Mouse (Mus musculus) liver, postnatal 0 days (tissue): ENCODE results near the gene Fgf14. TPM values are rescaled to one million over a fixed set of nuclear protein-coding genes. Genes with fewer than 3 reads are reported as not detected.

Experiments used
- ATAC-seq: fragments of 200-750 bp; cut with Nextera tagmentation; 2 replicates; pipeline ENCODE4 v1.8.0; 2017; ENCODE audit warnings: mild to moderate bottlenecking, moderate library complexity
- DNase-seq: peaks from one replicate; pipeline ENCODE4 v3.0.0-alpha.2; 2016
- H3K27ac ChIP-seq: fragments of 300-500 bp; sonication (generic); 2 replicates; pipeline ENCODE4 v1.5.1; 2014; ENCODE audit warnings: antibody characterized with exemption, moderate library complexity, mild to moderate bottlenecking, low read depth
- H3K27me3 ChIP-seq: fragments of 300-500 bp; sonication (generic); 2 replicates; pipeline ENCODE4 v1.6.1; 2014; ENCODE audit warnings: low read length, control low read depth, mixed read lengths; ENCODE audit not compliant: insufficient read depth
- H3K36me3 ChIP-seq: fragments of 300-500 bp; sonication (generic); replicated peaks from 2 replicates; pipeline ENCODE4 v1.6.1; 2014; ENCODE audit warnings: mild to moderate bottlenecking, control low read depth, low read length, moderate library complexity, mixed read lengths; ENCODE audit not compliant: insufficient read depth
- H3K4me1 ChIP-seq: fragments of 300-500 bp; sonication (generic); 2 replicates; pipeline ENCODE4 v1.6.1; 2014; ENCODE audit warnings: antibody characterized with exemption, mild to moderate bottlenecking, control low read depth; ENCODE audit not compliant: insufficient read depth
- H3K4me2 ChIP-seq: fragments of 300-500 bp; sonication (generic); 2 replicates; pipeline ENCODE4 v1.6.1; 2014; ENCODE audit warnings: low read depth, mild to moderate bottlenecking, low read length, moderate library complexity, mixed read lengths
- H3K4me3 ChIP-seq: fragments of 300-500 bp; sonication (generic); 2 replicates; pipeline ENCODE4 v1.5.1; 2014; ENCODE audit warnings: low read depth, low read length
- H3K9ac ChIP-seq: fragments of 300-500 bp; sonication (generic); replicated peaks from 2 replicates; pipeline ENCODE4 v1.6.1; 2014; ENCODE audit warnings: mild to moderate bottlenecking, moderate library complexity
- H3K9me3 ChIP-seq: fragments of 300-500 bp; sonication (generic); 2 replicates; pipeline ENCODE4 v1.6.1; 2016; ENCODE audit warnings: mild to moderate bottlenecking, control low read depth, low read length, mixed read lengths
- CTCF ChIP-seq: sonication (generic); IDR thresholded peaks from 2 replicates; pipeline ENCODE4 v1.5.1; 2016; ENCODE audit warnings: antibody characterized with exemption, low read depth
- EP300 ChIP-seq: IDR thresholded peaks from 2 replicates; pipeline ENCODE4 v1.6.1; 2016; ENCODE audit warnings: antibody characterized with exemption, low read depth, mild to moderate bottlenecking
- WGBS: fragments of 180-500 bp; shearing (Covaris S2); extraction: QIAGEN DNeasy Blood & Tissue Kit; methylation state at CpG from one replicate; pipeline ENCODE4 v1.1.7; 2014; ENCODE audit not compliant: insufficient replicate concordance; 5-methylcytosine and 5-hydroxymethylcytosine counted together
- polyA plus RNA-seq: library from polyadenylated mRNA; unstranded; fragments of >200 nt; fragmentation: Nextera tagmentation; extraction: Ambion mirVana; gene quantifications from 2 replicates; pipeline ENCODE4 v1.2.1, GENCODE M21; 2015

The Fgf14 gene
- polyA plus RNA-seq, 1 experiment from 2014 or later: not detected

DNA sequence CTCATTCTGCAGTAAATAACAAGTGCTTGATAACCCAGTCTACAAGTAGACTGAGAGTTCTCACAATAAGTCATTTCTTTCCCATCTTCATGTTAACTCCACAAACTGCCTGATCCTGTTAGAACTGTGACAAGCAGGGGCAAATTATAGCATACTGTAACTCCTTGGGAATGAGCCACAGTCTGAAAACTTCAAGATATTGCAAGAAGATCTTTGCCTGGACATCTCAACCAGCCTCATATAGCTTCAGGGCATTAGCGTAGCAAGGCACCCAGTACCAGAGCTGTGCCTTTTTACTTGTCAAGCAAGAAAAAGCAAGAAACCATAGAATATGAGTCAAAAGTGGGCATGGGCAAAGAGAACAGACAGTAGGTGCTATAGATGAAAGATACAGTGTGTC is 188.0 kb downstream of the Fgf14 start:
- H3K27ac ChIP-seq: no peak overlapping the region
- TF ChIP-seq CTCF (no peak), EP300 (no peak)
- H3K4me1 ChIP-seq: no peaks in the 10 kb centered on the region
- H3K9ac ChIP-seq: no peak overlapping the region
- DNase-seq (no peak), ATAC-seq (no peak)
- H3K36me3 ChIP-seq: no peaks in the 10 kb centered on the region
- no peaks in the 10 kb centered on the region for H3K27me3 ChIP-seq
- WGBS: 87% methylated on average over 1 of the region's 1 CpGs
- H3K4me2 ChIP-seq: no peak overlapping the region
- H3K9me3 ChIP-seq: no peaks in the 10 kb centered on the region
- no peak overlapping the region for H3K4me3 ChIP-seq

DNA sequence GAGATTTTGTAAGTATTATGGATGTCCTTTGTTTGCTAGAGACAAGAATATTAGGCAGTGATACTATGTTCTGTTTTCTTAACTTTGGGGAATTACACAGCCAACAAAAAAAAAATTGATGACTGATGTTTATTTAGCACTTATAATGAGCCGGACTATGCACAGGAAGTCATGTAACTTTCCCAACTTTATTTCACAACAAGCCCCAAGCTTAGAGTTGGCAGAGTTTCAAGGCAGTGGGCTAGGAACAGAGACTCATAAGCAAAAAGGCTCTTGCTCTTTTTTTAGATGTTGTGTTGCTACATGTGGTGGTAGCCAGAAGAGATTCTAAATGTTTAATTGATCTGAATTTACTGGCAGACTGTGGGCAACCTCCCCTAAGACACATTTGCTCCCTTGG is 191.7 kb downstream of the Fgf14 start:
- no peaks in the 10 kb centered on the region for H3K4me1 ChIP-seq
- no peaks in the 10 kb centered on the region for H3K9me3 ChIP-seq
- ATAC-seq: peak; percentile 87
- H3K4me2 ChIP-seq: no peak overlapping the region
- peak; percentile 20 for DNase-seq
- no peak overlapping the region for H3K27ac ChIP-seq
- H3K4me3 ChIP-seq: no peak overlapping the region
- 45% methylated on average over 1 of the region's 1 CpGs for WGBS
- no peaks in the 10 kb centered on the region for H3K36me3 ChIP-seq
- TF ChIP-seq CTCF (no peak), EP300 (no peak)
- H3K9ac ChIP-seq: no peak overlapping the region
- no peaks in the 10 kb centered on the region for H3K27me3 ChIP-seq

DNA sequence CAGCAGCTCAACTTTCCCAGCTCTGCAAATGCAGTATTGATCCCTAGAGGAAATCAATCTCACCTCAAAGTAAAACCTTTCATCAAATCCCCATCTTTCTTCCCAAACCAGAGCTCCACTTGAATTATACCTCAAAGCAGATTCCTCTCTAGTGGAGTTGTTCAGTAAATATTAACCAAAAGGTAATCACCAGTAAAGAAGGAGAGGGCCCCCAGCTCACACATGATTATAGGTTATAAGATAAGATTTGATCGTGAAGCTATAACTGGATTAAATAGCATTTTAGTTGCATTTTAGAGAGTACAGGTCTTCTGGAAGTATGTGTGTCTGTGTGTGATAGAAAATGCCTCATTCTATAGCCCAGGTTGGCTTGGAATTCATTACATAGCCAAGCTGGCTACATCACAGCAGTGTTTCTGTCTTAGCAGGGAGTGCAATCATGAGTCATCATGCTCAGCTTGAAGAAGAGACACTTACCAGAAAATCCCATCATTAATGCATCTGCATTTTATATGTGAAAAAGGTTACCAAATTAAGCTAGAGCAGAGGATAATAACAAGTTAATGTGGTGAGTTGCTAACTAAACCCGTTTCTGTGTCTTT is 202.8 kb downstream of the Fgf14 start:
- ATAC-seq: no peak
- 53% methylated on average over 2 of the region's 2 CpGs for WGBS

DNA sequence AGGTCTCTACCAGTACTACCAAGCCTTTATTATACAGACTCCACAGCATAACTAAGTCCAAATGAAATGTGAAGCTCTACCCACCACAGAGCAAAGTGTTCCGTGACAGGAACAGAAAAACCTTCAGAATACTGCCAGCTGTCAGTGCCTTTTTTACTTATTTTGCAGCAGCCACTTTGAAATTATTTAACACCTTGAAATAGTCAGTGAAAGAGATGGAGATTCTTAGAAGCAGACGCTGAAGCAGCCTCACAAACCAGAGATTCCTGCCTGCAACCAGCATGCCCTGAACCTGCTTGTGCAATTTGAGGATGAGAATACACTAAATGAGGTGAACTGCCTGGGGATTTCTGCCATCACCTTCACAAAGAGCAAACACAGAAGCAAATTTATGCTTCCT is 206.0 kb downstream of the Fgf14 start:
- no peaks in the 10 kb centered on the region for H3K9me3 ChIP-seq
- no peak overlapping the region for H3K27ac ChIP-seq
- no peak overlapping the region for H3K4me3 ChIP-seq
- WGBS: 52% methylated on average over 2 of the region's 2 CpGs
- ATAC-seq (no peak), DNase-seq (no peak)
- H3K4me1 ChIP-seq: no peaks in the 10 kb centered on the region
- H3K9ac ChIP-seq: no peak overlapping the region
- H3K36me3 ChIP-seq: no peaks in the 10 kb centered on the region
- no peak overlapping the region for H3K4me2 ChIP-seq
- no peaks in the 10 kb centered on the region for H3K27me3 ChIP-seq
- TF ChIP-seq EP300 (no peak), CTCF (no peak)

More for the DNA sequence above, 202.8 kb downstream of the Fgf14 start:
- TF ChIP-seq CTCF (no peak), EP300 (no peak)
- no peak for DNase-seq
- Histone ChIP-seq H3K4me2 (no peak overlapping the region), H3K4me1 (no peaks in the 10 kb centered on the region), H3K9me3 (no peaks in the 10 kb centered on the region), H3K27ac (no peak overlapping the region), H3K27me3 (no peaks in the 10 kb centered on the region), H3K36me3 (no peaks in the 10 kb centered on the region), H3K4me3 (no peak overlapping the region), H3K9ac (no peak overlapping the region)

DNA sequence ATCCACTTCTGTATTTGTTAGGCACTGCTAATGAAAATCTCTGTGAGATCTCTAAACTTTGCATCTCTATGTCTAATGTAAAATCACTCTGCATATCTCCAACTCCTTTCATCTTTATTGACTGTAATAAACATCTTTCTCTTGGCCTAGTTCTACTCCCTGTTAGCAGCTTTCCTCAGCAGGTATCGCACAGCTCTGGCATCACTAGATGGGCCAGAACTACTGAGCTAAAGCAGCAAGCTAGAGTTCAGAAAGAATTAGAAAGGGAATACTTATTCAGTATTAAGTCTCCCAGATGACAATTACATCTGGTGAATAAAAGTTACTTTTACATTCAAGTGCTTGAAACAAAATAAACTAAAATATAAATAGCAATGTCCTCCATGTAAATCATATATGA is 221.8 kb downstream of the Fgf14 start:
- TF ChIP-seq CTCF (no peak), EP300 (no peak)
- WGBS: 87% methylated on average over 1 of the region's 1 CpGs

DNA sequence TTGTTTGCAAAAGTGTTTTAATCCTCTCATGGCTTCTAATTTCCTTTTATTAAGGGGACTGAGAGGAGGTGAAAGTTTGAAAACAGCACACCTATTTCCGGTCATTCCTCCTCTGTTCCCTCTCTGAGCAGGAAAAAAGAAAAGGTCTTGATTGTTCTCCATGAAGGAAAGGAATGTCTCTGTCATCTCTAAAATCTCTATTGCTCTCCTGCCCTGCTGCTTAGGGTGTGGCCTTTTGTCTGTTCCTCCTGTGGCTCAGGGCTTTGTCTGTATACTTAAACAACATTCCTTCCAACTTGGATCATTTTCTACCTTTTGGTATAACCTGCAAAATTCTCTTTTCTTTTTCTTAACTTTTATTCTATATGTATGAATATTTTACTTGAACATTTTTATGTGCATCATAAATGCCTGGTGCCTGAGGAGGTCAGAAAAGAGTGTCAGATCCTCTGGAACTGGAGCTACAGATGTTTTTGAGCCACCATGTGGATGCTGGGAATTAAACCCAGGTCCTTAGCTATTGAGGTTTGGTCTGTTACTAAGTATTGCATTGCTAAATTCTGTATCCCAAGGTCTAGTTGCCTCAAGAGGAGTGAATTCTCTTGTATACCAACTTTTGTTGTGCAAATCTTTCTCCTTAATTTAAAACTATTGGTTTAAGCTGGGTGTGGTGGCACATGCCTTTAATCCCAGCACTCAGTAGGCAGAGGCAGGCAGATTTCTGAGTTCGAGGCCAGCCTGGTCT is 230.7 kb downstream of the Fgf14 start:
- Histone ChIP-seq H3K36me3 (no peaks in the 10 kb centered on the region), H3K4me2 (no peak overlapping the region), H3K4me1 (no peaks in the 10 kb centered on the region), H3K9me3 (no peaks in the 10 kb centered on the region), H3K27me3 (no peaks in the 10 kb centered on the region), H3K27ac (no peak overlapping the region), H3K4me3 (no peak overlapping the region), H3K9ac (no peak overlapping the region)
- ATAC-seq (no peak), DNase-seq (no peak)
- WGBS: 57% methylated on average over 2 of the region's 2 CpGs
- TF ChIP-seq CTCF (no peak), EP300 (no peak)

More for the DNA sequence above, 221.8 kb downstream of the Fgf14 start:
- no peak overlapping the region for H3K4me2 ChIP-seq
- H3K27me3 ChIP-seq: no peaks in the 10 kb centered on the region
- H3K9me3 ChIP-seq: no peaks in the 10 kb centered on the region
- no peaks in the 10 kb centered on the region for H3K4me1 ChIP-seq
- H3K36me3 ChIP-seq: no peaks in the 10 kb centered on the region
- no peak overlapping the region for H3K4me3 ChIP-seq
- no peak for ATAC-seq
- DNase-seq: no peak
- no peak overlapping the region for H3K27ac ChIP-seq
- H3K9ac ChIP-seq: no peak overlapping the region
